Mouse (Mus musculus) cerebellum, adult 9-10 months (tissue): Measurements from ENCODE around the gene Fbxl5.
A peak's percentile ranks its signal among the peaks of the same experiment; 100 is the strongest.

Experiments
- DNase-seq: peaks from one replicate; pipeline ENCODE4 v3.0.0; 2022

Fbxl5 gene

DNA sequence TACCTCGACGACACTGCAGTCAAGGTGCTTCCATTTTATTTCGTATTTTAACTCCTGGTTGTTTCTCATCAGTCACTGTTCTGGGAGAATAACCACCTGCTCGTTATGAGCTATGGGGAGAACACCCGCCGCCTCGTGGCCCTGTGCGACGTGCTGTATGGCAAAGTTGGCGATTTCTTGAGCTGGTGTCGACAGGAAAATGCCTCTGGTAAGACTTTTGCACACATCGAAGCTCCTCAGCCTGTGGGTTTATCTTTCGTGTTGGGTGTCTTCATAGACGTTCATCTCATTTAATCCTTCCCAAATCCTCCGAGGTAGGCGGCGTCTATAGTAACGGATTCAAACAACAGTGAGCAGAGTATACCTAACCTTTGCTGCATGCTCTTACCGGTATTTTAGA, at the start of gene Fbxl5:
Gene Fbxl5, minus strand, starts transcription at position 101 of the 400 bp plus-strand sequence.
- no peak for DNase-seq

DNA sequence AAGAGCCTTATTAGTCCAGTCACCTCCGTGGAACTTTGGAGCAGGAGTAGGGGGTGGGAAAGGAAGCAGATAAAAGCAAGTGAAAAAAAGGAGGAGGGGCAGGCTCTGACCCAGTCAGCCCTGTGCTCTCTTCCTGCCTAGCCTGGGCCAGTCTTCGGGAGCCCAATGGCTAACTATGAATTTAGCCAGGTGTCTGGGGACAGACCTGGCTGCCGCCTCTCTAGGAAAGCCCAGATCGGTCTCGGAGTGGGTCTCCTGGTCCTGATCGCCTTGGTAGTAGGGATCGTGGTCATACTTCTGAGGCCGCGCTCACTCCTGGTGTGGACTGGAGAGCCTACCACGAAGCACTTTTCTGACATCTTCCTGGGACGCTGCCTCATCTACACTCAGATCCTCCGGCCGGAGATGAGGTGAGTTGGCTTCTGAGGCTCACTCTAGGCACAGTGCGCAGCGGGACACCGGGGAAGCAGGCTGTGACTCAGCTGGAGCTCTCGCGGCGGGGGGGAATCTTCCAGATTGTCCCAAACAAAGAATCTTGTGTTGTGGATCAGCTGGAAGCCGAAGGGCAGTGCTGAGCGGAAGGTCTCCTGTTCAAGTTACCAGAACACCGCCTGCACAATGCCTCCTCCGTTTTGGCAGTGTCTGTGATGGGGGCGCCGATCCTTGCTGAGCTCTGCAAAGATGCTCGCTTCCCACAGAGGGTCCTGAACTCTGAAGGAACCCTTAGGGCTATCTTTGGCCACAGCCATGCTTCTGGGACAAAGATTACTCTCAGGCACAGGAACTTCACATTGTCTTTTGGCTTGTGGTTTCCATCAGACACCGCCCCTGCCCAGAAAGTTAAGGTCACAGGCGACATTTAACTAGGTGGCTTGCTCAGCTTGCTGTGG, 47.5 kb upstream of the Fbxl5 start:
- DNase-seq = peak; percentile 32

DNA sequence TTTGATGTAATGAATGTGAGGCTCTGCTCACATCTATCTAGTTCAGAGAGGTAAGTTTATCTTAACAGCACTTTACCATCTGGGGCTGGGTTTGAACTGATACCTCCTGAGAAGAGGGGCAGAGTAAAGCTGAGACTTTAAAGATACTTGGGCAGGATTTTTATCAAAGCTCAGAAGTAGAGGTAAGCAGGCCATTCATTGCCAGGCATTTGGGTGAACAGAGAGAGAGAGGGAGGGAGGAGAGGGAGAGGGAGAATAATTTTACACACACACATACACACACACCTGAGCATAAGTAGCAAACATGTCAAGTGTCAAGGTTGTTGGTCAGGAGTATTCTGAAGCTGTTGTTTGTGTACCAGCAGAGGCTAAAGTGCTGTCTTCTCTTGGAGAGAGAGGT, 46.8 kb upstream of the Fbxl5 start, which contains the start of gene Cd38:
Gene Cd38, plus strand, starts transcription at position 301 of the 400 bp plus-strand sequence.
- no peak for DNase-seq

DNA sequence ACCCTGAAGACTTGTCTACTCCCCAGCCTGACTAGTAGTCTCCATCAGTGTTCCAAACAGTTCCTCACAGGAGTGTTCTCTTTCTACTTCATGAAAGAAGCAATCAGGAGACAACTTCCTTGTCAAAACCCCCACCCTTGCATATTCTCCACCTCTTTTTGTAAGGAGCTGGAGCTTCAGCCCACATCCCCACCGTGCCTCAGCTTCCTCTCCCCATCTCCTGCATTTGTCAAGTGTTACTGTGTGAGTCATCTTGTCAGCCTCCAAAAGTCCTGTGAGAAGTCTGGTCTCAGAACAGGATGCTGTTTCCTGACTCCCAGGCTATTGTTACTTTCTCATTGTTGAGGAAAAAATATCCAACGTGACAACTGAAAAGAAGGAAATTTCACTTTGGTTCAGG, 43.9 kb upstream of the Fbxl5 start:
- DNase-seq = no peak

DNA sequence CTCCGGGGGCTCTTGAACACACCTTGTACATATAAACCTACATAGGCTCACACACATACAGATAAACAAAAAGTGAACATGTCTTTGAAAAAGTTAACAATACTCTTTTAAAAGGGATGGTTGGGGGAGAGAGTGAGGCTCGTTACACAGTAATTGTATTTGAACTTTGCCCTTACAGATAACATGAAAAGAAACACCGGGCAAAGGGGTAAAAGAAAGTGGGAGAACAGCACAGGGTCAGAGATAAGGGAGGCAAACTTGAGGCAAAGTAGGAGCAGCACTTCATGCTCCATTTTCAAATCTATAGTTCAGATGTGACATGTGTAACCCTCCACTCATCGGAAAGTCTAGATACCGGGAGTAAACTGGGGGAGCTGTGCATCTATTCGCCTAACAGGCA, 42.2 kb upstream of the Fbxl5 start:
- DNase-seq = no peak

DNA sequence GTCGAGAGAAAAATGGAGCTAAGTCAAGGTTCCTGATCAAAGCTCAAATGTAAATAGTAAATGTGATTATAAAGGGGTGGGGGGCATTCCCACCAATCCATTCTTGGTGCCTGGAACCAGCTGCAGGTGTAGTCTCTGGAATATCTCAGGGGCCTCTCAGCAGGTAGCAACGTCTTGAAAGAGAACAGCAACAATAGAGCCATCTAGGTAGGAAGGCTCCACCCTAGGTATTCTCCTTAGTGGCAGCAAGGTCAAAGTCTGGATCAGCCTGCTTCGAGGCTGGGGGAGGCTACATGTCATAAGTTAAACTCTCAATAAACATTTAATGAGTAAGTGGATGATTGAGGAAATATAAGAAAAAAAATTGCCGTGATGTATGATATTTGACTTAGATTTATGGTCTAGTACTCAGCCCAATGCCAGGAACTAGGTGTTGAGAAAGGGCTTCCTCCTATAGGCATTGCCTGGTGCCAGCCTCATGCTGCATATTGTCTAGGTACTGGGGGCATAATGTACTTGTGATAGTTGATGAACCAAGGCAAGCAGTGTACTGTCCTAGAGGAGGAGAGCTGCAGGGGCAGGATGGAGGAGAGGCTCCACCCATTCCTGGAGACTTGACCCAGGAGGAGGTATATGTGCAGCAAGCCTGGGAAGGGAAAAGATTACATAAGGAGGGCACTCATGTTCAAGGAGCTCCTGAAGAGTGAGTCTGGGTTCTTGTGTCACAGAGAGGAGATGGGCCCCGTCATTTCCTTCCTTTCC, 39.4 kb upstream of the Fbxl5 start:
- no peak for DNase-seq

DNA sequence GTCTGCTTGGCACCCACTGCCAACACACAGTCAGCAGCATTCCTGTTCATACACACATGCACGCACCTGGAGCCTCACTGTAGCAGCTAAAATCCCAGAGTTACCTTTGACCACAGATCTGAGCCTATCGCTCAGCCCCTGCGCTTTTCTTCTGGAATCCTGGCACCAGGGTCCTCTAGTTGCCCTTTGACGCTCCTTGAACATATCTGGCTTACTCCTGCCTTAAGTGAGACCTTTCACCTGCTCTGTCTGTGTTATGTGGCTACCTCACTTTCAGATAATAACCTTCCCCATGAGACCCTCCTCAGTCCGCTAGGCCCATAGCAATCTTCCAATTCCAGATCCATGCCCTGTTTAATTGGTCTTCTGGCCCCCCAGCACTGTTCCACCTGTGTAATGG, 38.7 kb upstream of the Fbxl5 start:
- DNase-seq = no peak

DNA sequence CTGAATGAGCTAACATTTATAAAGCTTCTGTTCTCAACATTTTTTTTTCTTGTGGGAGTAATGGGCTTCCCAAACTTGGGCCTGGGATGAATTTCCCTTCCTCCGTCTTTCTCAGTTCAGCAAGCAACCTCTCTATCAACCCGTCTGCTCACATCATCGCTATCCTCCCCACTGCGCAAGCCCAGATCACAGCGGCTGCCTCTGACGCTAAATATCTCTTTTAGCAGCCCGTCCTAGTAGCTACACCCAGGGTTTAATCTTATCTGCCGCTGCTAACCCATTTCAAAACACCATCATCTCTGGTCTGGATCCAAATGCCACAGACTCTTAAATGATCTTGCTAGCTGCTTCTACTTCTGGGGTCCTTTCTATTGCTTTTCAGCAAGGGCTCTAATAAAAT, 38.2 kb upstream of the Fbxl5 start:
- no peak for DNase-seq

DNA sequence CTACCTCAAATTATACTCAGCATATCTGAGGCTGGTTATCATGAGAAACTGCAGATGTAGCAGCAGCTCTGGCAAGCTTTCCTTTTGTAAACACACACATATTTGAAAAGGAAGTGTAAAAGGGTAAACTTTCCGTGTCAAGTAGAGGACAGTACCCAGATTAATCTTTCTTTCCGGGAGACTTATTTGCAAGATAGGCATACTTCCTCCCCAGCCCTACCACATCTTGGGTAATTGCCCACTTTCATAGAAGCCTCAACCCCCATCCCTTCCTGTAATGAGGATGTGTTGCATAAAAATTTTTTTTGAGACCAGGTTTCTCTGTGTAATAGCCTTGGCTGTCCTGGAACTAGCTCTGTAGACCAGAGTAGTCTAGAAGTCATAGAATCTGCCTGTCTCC, 34.3 kb upstream of the Fbxl5 start:
- no peak for DNase-seq

DNA sequence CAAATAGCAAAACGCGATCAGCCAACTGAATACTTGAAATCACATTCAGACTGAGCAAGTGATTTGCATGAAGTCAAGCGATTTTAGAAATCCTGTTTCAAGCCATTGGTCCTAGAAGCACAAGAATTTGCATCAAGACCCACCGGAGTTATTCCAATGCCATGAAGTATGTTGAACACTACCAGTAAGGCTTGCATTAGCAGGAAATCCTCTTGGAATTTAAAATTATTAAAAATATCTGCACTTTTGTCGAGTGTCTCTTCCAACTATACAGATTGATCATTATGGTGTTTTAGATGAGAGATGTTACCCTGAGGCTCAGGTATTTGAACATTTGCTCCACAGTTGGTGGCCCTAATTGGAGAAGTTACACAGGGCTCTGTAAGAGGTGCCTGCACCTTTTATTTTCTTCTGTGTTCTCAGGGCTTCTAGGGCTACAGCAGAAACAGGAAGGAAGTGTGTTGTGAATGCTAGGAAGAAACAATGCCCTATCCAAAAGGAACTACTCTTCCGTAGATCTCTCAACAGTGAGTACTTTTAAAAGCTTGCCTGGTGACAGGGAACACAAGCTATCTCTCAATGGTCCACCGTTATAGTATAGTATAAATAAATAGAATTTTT, 32.5 kb upstream of the Fbxl5 start:
- DNase-seq = no peak

DNA sequence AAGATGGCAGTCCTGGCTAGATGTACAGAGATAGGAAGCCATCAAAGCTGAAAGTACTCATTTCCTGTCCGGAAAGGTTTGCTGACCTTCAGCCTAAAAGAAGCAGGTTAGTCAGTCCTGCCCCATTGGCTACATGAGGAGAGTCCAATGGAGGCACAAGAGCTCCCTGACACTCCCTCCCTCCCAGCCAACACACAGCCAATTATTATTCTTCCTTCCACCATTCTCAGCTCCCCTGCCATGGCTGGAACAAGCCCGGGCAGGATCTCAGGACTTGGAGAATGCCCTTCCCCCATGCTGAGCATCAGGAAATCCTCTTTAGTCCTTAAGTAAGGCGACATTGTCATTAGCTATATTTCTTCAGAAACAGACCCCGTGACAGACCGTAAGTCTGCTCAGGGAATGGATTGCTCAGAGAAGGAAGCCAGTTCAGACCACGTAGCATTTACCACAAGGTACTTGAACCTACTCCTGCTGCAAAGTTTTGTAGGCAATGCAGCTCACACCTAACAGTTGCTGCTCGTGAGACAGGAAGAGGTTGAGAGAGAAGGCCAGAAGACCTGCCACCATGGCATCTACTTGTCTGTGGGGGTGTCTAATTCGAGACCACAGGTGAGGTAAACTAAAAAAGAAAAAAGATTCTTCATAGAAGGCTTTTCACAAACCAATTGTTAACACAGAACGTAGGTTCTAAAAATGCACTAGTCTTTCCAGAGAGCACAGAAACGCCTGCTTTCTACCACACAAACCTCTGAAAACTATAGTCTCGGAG, 31.8 kb upstream of the Fbxl5 start:
- no peak for DNase-seq

DNA sequence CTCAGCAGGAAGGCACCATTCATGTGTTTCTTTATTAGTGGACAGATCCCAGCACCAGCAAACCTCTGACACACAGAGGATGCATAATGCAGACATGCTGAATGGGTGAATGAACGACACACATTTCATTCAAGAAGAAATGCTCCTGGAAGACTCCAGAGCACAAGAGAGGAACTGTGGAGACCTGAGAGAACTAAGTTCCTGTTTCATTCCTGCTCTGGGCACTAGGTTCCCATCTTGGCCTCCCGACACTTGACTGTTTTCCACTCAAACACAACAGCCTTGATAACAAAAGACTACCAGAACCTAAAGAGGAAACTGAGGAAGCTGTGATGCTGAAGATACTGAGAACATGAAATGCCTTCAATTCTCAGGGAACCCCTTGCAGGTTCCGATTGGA, 26.8 kb upstream of the Fbxl5 start:
- DNase-seq = no peak

DNA sequence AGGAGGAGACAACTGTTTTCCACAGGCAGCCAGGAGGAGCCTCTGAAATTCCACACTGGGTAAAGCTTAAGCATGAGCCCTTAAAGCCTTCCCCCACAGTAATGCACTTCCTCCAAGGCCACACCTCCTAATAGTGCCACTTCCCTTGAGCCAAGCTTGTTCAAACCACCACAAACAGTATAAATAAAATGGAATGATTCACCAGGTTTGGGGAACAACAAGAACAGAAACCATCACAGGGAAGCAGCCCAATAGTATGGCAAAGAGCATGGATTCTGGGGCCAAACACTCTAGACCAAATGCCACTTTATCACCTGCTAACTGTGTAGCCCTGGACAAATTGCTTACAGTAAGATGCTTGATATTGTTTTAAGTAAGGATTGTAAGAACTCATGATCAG, 26.1 kb upstream of the Fbxl5 start:
- no peak for DNase-seq

DNA sequence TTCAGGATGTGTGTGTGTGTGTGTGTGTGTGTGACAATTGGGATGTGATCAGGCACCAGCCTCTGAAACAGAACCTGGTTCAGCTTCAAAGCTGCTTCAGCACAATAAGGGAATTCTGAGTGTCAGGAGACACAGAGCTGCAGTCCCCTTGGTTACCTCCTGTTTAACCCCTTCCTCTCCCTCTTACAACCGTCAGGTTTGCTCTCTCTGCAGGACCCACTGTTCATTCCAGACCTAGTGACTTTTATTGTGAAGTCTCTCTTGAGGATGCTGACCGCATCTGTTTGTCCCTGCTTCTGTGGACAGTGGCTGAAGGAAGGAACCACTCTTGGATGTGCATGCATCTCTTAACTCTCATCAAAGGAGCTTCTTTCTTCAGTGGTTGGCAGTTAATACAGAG, 24.8 kb upstream of the Fbxl5 start:
- DNase-seq = no peak

DNA sequence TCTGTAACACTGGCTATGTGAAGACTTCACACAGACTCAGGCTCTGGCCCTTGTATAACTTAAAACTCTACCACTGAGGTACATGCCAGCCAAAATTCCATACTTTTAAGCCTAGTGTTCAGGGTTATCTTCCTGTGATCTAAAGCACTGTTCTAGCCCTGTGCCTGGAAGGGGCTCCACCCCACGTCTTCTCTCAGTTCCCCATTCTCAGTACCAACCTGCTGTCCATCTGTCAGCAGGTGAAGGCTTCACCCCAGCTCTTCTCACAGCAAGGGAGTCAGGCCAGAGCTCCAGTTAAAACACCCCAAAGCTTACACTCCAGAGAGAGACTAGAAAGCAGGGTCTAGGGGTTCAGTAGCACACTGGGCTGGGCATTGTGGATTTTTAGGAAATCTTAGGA, 24.2 kb upstream of the Fbxl5 start:
- no peak for DNase-seq

DNA sequence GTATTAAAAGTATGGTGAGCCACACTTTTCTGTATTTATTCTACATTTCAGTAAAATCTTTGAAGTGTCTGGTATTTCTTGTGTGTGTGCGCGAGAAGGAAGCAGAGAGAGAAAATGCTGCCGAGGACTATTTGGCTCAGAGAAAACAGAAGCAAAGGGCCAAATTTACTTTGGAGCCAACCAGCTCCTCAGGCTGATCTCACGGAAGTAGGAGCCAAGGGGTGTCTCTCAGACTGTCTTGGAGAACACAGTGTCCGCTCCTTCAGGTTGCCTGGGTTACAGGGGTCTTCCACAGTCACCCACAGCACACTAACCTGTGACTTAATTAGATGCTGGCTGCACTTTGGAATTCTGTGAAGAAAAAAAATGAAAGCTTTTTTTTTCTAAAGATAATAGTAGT, 23.6 kb upstream of the Fbxl5 start:
- DNase-seq = no peak

DNA sequence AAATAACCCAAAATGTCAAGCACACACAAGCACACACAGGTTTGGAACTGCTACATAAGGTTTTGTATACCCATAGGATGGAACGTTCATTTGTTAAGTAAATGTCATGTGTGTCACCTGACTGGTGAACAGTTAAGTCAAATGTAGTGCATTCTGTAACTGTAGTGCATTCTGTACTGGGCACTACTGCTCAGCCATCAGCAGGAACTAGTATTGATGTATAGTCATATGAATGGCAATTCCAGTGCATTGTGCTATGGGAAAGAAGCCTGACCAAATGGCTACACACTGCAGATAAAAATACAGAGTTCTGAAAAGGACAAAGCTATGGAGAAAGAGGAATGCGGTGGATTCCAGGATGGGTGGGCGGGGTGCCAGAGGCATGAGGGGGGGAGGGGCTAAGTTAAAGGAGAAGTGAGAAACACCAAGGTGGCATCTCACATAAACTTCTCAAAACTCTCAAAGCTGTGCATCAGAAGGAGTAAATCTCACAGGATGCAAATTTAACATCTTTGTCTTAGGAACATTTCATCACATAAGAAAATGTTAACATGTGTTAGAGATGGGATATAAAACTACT, 21.2 kb upstream of the Fbxl5 start:
- DNase-seq = no peak

DNA sequence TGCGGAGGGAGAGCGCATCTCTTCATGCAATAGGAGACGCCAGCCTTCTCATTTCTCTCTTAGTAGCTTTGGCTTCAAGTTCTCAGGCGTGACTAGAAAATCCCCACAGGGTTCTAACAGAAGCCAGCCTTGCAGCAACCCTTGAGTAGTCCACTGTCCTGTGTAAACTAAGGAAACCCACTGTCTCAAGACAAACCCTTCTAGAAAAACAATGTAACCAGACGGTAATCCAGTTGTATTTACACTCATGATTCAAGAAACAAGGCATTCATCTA, 20.5 kb upstream of the Fbxl5 start:
- DNase-seq = no peak

DNA sequence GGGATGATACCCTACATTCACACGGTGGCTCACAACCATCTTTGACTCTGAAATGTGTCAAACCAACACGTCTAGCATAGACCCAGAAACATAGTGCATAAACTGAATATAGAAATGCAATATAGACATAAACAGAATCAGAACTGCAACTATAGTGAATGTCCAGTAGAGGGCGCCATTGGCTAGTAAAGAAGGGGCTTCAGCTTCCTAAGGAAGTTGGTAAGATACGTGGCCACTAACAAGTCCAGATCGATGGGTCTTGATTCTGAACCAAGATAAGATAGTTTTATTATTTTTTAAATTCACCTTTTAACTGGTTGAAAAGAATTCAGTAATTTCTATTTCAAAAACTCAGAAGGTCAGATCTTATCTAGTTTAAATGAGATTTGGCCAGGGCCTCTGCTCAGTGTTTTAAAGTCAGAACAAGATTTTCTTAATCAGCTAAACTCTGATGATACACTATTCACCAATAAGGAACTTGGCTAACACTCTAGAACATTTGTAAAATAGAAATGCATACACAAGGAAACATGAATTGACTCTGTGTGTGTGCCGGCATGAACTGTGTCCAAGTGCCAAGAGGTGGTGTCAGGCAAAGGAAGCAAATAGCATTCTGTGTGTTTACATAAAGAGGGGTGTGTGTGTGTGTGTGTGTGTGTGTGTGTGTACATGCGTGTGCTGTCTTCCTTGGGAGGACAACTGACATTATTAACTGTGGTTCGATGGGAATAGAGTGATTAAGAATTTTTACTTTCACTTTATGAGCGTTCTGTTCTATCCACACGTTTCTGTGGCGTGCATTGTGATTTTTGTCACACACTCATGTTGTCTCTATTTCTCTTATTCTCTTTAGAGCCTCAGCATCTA, 19.9 kb upstream of the Fbxl5 start:
- DNase-seq = peak; percentile 47

DNA sequence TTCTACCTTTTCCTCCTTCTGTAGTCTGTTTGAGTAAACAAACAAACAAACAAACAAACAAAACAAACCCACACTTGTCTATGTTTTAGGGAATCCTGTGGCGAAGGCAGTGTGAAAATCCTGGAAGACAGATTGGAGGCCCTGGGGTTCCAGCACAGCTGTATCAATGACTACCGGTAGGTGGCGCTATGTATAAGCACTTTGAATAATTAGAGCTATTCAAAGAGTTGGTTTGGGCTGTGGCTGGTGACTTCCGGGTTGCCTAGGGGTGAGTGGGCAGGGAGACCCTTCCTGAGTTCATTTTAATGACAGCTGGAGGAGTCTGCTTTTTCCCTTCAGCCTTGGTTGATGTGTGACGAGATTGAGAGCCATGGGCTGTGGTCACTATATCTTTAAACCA, 15.9 kb upstream of the Fbxl5 start:
- DNase-seq = peak; percentile 52

DNA sequence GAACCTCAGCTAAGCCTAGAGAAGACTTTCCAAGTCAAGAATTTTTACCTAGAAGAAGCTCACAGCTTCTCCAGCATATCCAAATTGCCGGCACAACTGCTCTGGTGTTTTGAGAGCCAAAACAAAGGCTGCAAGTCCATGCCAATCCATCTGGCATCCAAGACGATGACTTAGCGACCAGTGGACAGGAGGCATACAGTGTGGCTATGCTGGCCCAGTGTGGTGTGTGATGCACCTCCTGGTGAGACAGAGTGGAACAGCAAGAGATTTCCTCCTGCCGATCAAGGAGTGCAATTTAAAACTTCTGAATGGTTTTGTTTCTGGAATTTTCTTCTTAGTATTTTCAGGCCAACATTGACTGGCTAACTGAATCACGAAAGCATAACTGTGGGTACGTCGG, 15.2 kb upstream of the Fbxl5 start:
- DNase-seq = peak; percentile 20

DNA sequence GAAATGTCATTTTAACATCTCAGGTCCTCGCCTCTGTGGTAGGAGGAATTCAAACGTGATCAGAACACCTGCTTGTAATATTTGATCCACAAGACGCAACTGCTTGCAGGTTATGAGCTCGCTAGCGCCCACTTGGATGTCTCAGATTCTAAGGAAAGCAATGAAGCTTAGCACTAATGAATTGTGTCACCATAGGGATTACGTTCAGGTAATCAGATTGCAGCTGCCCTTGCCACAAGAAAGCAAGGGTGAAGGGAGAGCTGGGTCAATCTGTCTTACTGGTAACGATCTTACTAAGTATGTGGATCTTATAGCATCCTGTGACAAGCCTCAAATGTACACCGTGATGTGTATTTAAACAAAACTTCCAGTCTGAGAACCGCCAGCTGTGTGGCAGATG, 5.9 kb upstream of the Fbxl5 start:
- DNase-seq = no peak
